Mouse (Mus musculus): ENCODE results near the gene Srrm3. TPM values are rescaled to one million over a fixed set of nuclear protein-coding genes. Genes with fewer than 3 reads are reported as not detected.

Srrm3 gene
- polyA plus RNA-seq, 1 experiment = not detected

GRCm38 (mm10) chr5:135898995-135899394 lies 92.3 kb downstream of the Srrm3 start:
- H3K27ac ChIP-seq (ENCODE audit: insufficient read depth, low read depth, low read length) = no peak overlapping the region
- no peaks in the 10 kb centered on the region for H3K4me1 ChIP-seq (ENCODE audit: control insufficient read depth, insufficient read depth, low read length)
- TF ChIP-seq CTCF (IDR thresholded peaks at IDR 0.05; ENCODE audit: low read depth, low read length) (no peak), POLR2A (IDR thresholded peaks at IDR 0.05; ENCODE audit: borderline replicate concordance, low read depth, low read length) (no peak)
- no peak overlapping the region for H3K4me3 ChIP-seq (ENCODE audit: insufficient read depth, low read length)

GRCm38 (mm10) chr5:135899833-135900232 lies 93.1 kb downstream of the Srrm3 start:
- Histone ChIP-seq H3K4me3 (ENCODE audit: insufficient read depth, low read length) (no peak overlapping the region), H3K27ac (ENCODE audit: insufficient read depth, low read depth, low read length) (no peak overlapping the region), H3K4me1 (ENCODE audit: control insufficient read depth, insufficient read depth, low read length) (no peaks in the 10 kb centered on the region)
- TF ChIP-seq POLR2A (IDR thresholded peaks at IDR 0.05; ENCODE audit: borderline replicate concordance, low read depth, low read length) (no peak), CTCF (IDR thresholded peaks at IDR 0.05; ENCODE audit: low read depth, low read length) (no peak)

GRCm38 (mm10) chr5:135900701-135901100 lies 94.0 kb downstream of the Srrm3 start:
- no peak overlapping the region for H3K4me3 ChIP-seq (ENCODE audit: insufficient read depth, low read length)
- H3K27ac ChIP-seq (ENCODE audit: insufficient read depth, low read depth, low read length) = no peak overlapping the region
- TF ChIP-seq POLR2A (IDR thresholded peaks at IDR 0.05; ENCODE audit: borderline replicate concordance, low read depth, low read length) (no peak), CTCF (IDR thresholded peaks at IDR 0.05; ENCODE audit: low read depth, low read length) (no peak)
- peaks cover 8% of the 10 kb centered on the region for H3K4me1 ChIP-seq (ENCODE audit: control insufficient read depth, insufficient read depth, low read length)

GRCm38 (mm10) chr5:135901354-135902095 lies 94.8 kb downstream of the Srrm3 start:
- Histone ChIP-seq H3K4me1 (ENCODE audit: control insufficient read depth, insufficient read depth, low read length) (peaks cover 15% of the 10 kb centered on the region), H3K27ac (ENCODE audit: insufficient read depth, low read depth, low read length) (no peak overlapping the region)
- TF ChIP-seq POLR2A (IDR thresholded peaks at IDR 0.05; ENCODE audit: borderline replicate concordance, low read depth, low read length) = no peak
- peak; percentile 46; the same call in 1 of the 2 replicates for TF ChIP-seq CTCF (IDR thresholded peaks at IDR 0.05; ENCODE audit: low read depth, low read length)

GRCm38 (mm10) chr5:135903058-135903457 lies 96.4 kb downstream of the Srrm3 start:
- Histone ChIP-seq H3K4me3 (ENCODE audit: insufficient read depth, low read length) (no peak overlapping the region), H3K4me1 (ENCODE audit: control insufficient read depth, insufficient read depth, low read length) (peaks cover 30% of the 10 kb centered on the region), H3K27ac (ENCODE audit: insufficient read depth, low read depth, low read length) (no peak overlapping the region)
- TF ChIP-seq POLR2A (IDR thresholded peaks at IDR 0.05; ENCODE audit: borderline replicate concordance, low read depth, low read length) (no peak), CTCF (IDR thresholded peaks at IDR 0.05; ENCODE audit: low read depth, low read length) (no peak)

More at GRCm38 (mm10) chr5:135901354-135902095, 94.8 kb downstream of the Srrm3 start:
- H3K4me3 ChIP-seq (ENCODE audit: insufficient read depth, low read length) = no peak overlapping the region

- Histone ChIP-seq H3K27ac (ENCODE audit: insufficient read depth, low read depth, low read length) (no peak overlapping the region), H3K4me1 (ENCODE audit: control insufficient read depth, insufficient read depth, low read length) (peaks cover 35% of the 10 kb centered on the region), H3K4me3 (ENCODE audit: insufficient read depth, low read length) (no peak overlapping the region)
- peak; percentile 84 for TF ChIP-seq CTCF (IDR thresholded peaks at IDR 0.05; ENCODE audit: low read depth, low read length)
- TF ChIP-seq POLR2A (IDR thresholded peaks at IDR 0.05; ENCODE audit: borderline replicate concordance, low read depth, low read length) = no peak
Measured at GRCm38 (mm10) chr5:135903551-135904151, 97.0 kb downstream of the Srrm3 start.

- no peak overlapping the region for H3K4me3 ChIP-seq (ENCODE audit: insufficient read depth, low read length)
- no peak overlapping the region for H3K27ac ChIP-seq (ENCODE audit: insufficient read depth, low read depth, low read length)
- peaks cover 40% of the 10 kb centered on the region for H3K4me1 ChIP-seq (ENCODE audit: control insufficient read depth, insufficient read depth, low read length)
- TF ChIP-seq CTCF (IDR thresholded peaks at IDR 0.05; ENCODE audit: low read depth, low read length) = no peak
- TF ChIP-seq POLR2A (IDR thresholded peaks at IDR 0.05; ENCODE audit: borderline replicate concordance, low read depth, low read length) = no peak
Measured at GRCm38 (mm10) chr5:135904259-135904658, 97.6 kb downstream of the Srrm3 start.

- Histone ChIP-seq H3K27ac (ENCODE audit: insufficient read depth, low read depth, low read length) (peak overlapping the region; percentile 36), H3K4me3 (ENCODE audit: insufficient read depth, low read length) (no peak overlapping the region), H3K4me1 (ENCODE audit: control insufficient read depth, insufficient read depth, low read length) (peaks cover 53% of the 10 kb centered on the region)
- no peak for TF ChIP-seq POLR2A (IDR thresholded peaks at IDR 0.05; ENCODE audit: borderline replicate concordance, low read depth, low read length)
- no peak for TF ChIP-seq CTCF (IDR thresholded peaks at IDR 0.05; ENCODE audit: low read depth, low read length)
Measured at GRCm38 (mm10) chr5:135905320-135906225, 98.9 kb downstream of the Srrm3 start.

GRCm38 (mm10) chr5:135906846-135907245 lies 100.2 kb downstream of the Srrm3 start:
- Histone ChIP-seq H3K27ac (ENCODE audit: insufficient read depth, low read depth, low read length) (peak overlapping the region; percentile 55), H3K4me1 (ENCODE audit: control insufficient read depth, insufficient read depth, low read length) (peaks cover 64% of the 10 kb centered on the region), H3K4me3 (ENCODE audit: insufficient read depth, low read length) (no peak overlapping the region)
- TF ChIP-seq POLR2A (IDR thresholded peaks at IDR 0.05; ENCODE audit: borderline replicate concordance, low read depth, low read length) (no peak), CTCF (IDR thresholded peaks at IDR 0.05; ENCODE audit: low read depth, low read length) (no peak)
